Comparison of ENCODE assay signal across 25 mouse cellular contexts in the genomic region with DNA sequence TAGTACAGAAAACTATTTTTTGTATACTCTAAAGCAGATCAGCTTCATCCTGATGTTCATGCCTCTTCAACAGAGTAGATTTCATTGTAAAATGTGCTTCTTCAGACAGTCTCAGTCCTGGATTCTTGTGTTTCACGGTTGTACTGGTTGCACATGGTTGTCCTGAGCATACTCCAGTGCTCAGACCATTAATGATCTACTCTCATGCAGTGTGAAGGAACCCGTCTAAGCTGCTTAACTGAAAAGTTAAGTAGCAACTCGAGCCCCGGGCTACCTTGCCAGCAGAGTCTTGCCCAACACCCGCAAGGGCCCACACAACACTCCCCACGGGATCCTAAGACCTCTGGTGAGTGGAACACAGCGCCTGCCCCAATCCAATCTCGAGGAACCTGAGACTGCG.
DNase-seq lines count a peak whose midpoint lies in the region; ATAC-seq and TF ChIP-seq lines count a peak whose summit lies in the region.
"Had no signal": no experiment of that assay in that cellular context is flagged by ENCODE, and none has a peak within 500 bp of the region (broad histone marks: within the 10 kb centered on the region; RNA-seq: fewer than 3 reads in every experiment).

No protein-coding gene starts in this region.

- no peak for TF ChIP-seq CTCF in kidney, adult 2 months (conservative IDR thresholded peaks at IDR 0.05; ENCODE audit: insufficient read depth, insufficient read length, low read depth, low read length)
- no peak for TF ChIP-seq CTCF in kidney, postnatal 0 days (IDR thresholded peaks at IDR 0.05; ENCODE audit: low read depth)

- no peak overlapping the region for H3K9ac ChIP-seq in hindbrain, embryonic 14.5 days
- no peak overlapping the region for H3K9ac ChIP-seq in hindbrain, embryonic 11.5 days (ENCODE audit: low read depth, low read length)
- no peak overlapping the region for H3K9ac ChIP-seq in kidney, embryonic 15.5 days
- H3K9ac ChIP-seq in kidney, postnatal 0 days (ENCODE audit: low read depth, low read length), result no peak overlapping the region
- H3K9ac ChIP-seq: embryonic facial prominence, embryonic 12.5 days; forebrain, embryonic 13.5 days had no signal

- H3K9me3 ChIP-seq in hindbrain, embryonic 14.5 days (ENCODE audit: control insufficient read depth, low read length), result no peaks in the 10 kb centered on the region
- no peaks in the 10 kb centered on the region for H3K9me3 ChIP-seq in hindbrain, embryonic 11.5 days (ENCODE audit: control insufficient read depth, low read length)
- H3K9me3 ChIP-seq in kidney, embryonic 15.5 days (replicated peaks), result no peaks in the 10 kb centered on the region
- no peaks in the 10 kb centered on the region for H3K9me3 ChIP-seq in kidney, postnatal 0 days (replicated peaks; ENCODE audit: low read length)
- H3K9me3 ChIP-seq: embryonic facial prominence, embryonic 10.5 days; embryonic facial prominence, embryonic 12.5 days; forebrain, embryonic 13.5 days; G1E had no signal

- H3K4me3 ChIP-seq in hindbrain, embryonic 14.5 days (replicated peaks; ENCODE audit: low read length), result no peak overlapping the region
- H3K4me3 ChIP-seq in hindbrain, embryonic 11.5 days (ENCODE audit: low read depth, low read length), result no peak overlapping the region
- H3K4me3 ChIP-seq in kidney, adult 2 months (ENCODE audit: insufficient read depth, low read depth, low read length), result no peak overlapping the region
- H3K4me3 ChIP-seq in kidney, embryonic 15.5 days (replicated peaks), result no peak overlapping the region
- no peak overlapping the region for H3K4me3 ChIP-seq in kidney, postnatal 0 days (replicated peaks; ENCODE audit: low read depth, low read length)
- H3K4me3 ChIP-seq: embryonic facial prominence, embryonic 10.5 days; embryonic facial prominence, embryonic 12.5 days; forebrain, embryonic 13.5 days had no signal

- ATAC-seq in hindbrain, embryonic 14.5 days (ENCODE audit: low FRiP score), result no peak
- no peak for ATAC-seq in hindbrain, embryonic 11.5 days (ENCODE audit: low FRiP score)
- no peak; the same call in 1 of the 2 replicates for ATAC-seq in kidney, embryonic 15.5 days (replicated peaks; ENCODE audit: low FRiP score)
- 0 out of 2 replicates have a peak, but pooled peaks have one; percentile 65 for ATAC-seq in kidney, postnatal 0 days (replicated peaks; ENCODE audit: low FRiP score, low read depth)
- ATAC-seq: activated CD4-positive, CD25-positive, alpha-beta regulatory T cell, adult 4 months; CD4-positive, CD25-positive, alpha-beta regulatory T cell, adult 4 months; forebrain, embryonic 13.5 days; Patski had no signal

- no peaks in the 10 kb centered on the region for H3K36me3 ChIP-seq in hindbrain, embryonic 14.5 days (replicated peaks; ENCODE audit: control insufficient read depth, insufficient read depth)
- no peaks in the 10 kb centered on the region for H3K36me3 ChIP-seq in hindbrain, embryonic 11.5 days (ENCODE audit: control insufficient read depth, insufficient read depth, low read length)
- no peaks in the 10 kb centered on the region for H3K36me3 ChIP-seq in kidney, adult 2 months (ENCODE audit: control insufficient read depth, insufficient read depth, low read length)
- no peaks in the 10 kb centered on the region for H3K36me3 ChIP-seq in kidney, embryonic 15.5 days
- H3K36me3 ChIP-seq in kidney, postnatal 0 days (ENCODE audit: insufficient read depth, low read length), result no peaks in the 10 kb centered on the region
- H3K36me3 ChIP-seq: embryonic facial prominence, embryonic 10.5 days; embryonic facial prominence, embryonic 12.5 days; G1E had no signal

- peak; percentile 14 for DNase-seq in hindbrain, embryonic 14.5 days (ENCODE audit: low spot score)
- no peak for DNase-seq in hindbrain, embryonic 11.5 days (ENCODE audit: low spot score)
- peak; percentile 57 for DNase-seq in kidney, adult 2 months
- DNase-seq in kidney, postnatal 25 days, result no peak
- peak; percentile 62 for DNase-seq in kidney, adult 9 months
- no peak for DNase-seq in kidney, postnatal 0 days (ENCODE audit: low spot score)
- DNase-seq in kidney, postnatal 10 days, result no peak
- DNase-seq: adrenal gland, adult 8-10 months; adrenal gland, postnatal 14 days; adrenal gland, postnatal 36 days; B cell, adult 2 months; cerebellum, adult 11-12 months; cerebellum, adult 2 months; cerebellum, adult 9-10 months; cerebellum, postnatal 10 days; cerebellum, postnatal 25 days had no signal

- WGBS in hindbrain, embryonic 14.5 days, result 89% methylated on average over 9 of the region's 9 CpGs
- 88% methylated on average over 8 of the region's 9 CpGs for WGBS in hindbrain, embryonic 11.5 days
- WGBS in kidney, adult 2 months, result 60% methylated on average over 9 of the region's 9 CpGs
- WGBS in kidney, embryonic 15.5 days, result 85% methylated on average over 9 of the region's 9 CpGs
- WGBS in kidney, postnatal 0 days, result 76% methylated on average over 7 of the region's 9 CpGs

- H3K4me2 ChIP-seq in hindbrain, embryonic 14.5 days (replicated peaks), result no peak overlapping the region
- no peak overlapping the region for H3K4me2 ChIP-seq in hindbrain, embryonic 11.5 days (replicated peaks; ENCODE audit: low read depth, low read length)
- no peak overlapping the region for H3K4me2 ChIP-seq in kidney, embryonic 15.5 days
- no peak overlapping the region for H3K4me2 ChIP-seq in kidney, postnatal 0 days (ENCODE audit: low read length)
- H3K4me2 ChIP-seq: embryonic facial prominence, embryonic 12.5 days; forebrain, embryonic 13.5 days had no signal

- no peaks in the 10 kb centered on the region for H3K27me3 ChIP-seq in hindbrain, embryonic 14.5 days (ENCODE audit: control insufficient read depth, insufficient read depth, low read length)
- H3K27me3 ChIP-seq in hindbrain, embryonic 11.5 days (ENCODE audit: control insufficient read depth, insufficient read depth, low read length), result no peaks in the 10 kb centered on the region
- H3K27me3 ChIP-seq in kidney, adult 2 months (replicated peaks; ENCODE audit: control insufficient read depth, insufficient read depth, low read length), result no peaks in the 10 kb centered on the region
- H3K27me3 ChIP-seq in kidney, embryonic 15.5 days, result no peaks in the 10 kb centered on the region
- no peaks in the 10 kb centered on the region for H3K27me3 ChIP-seq in kidney, postnatal 0 days (ENCODE audit: insufficient read depth, low read length)
- H3K27me3 ChIP-seq: CH12.LX; embryonic facial prominence, embryonic 12.5 days; forebrain, embryonic 13.5 days; Patski had no signal

- H3K27ac ChIP-seq in hindbrain, embryonic 14.5 days, result no peak overlapping the region
- H3K27ac ChIP-seq in hindbrain, embryonic 11.5 days (ENCODE audit: low read depth, low read length), result no peak overlapping the region
- no peak overlapping the region for H3K27ac ChIP-seq in kidney, adult 2 months (ENCODE audit: insufficient read depth, low read depth, low read length)
- H3K27ac ChIP-seq in kidney, embryonic 15.5 days, result no peak overlapping the region
- no peak overlapping the region for H3K27ac ChIP-seq in kidney, postnatal 0 days
- H3K27ac ChIP-seq: embryonic facial prominence, embryonic 10.5 days; embryonic facial prominence, embryonic 12.5 days; forebrain, embryonic 13.5 days had no signal

- H3K4me1 ChIP-seq in hindbrain, embryonic 14.5 days (replicated peaks; ENCODE audit: control insufficient read depth, insufficient read depth, low read length), result no peaks in the 10 kb centered on the region
- no peaks in the 10 kb centered on the region for H3K4me1 ChIP-seq in hindbrain, embryonic 11.5 days (replicated peaks; ENCODE audit: control insufficient read depth, insufficient read depth, low read length)
- no peaks in the 10 kb centered on the region for H3K4me1 ChIP-seq in kidney, adult 2 months (ENCODE audit: control insufficient read depth, insufficient read depth, low read length)
- no peaks in the 10 kb centered on the region for H3K4me1 ChIP-seq in kidney, embryonic 15.5 days
- H3K4me1 ChIP-seq in kidney, postnatal 0 days (replicated peaks; ENCODE audit: insufficient read depth, low read length), result no peaks in the 10 kb centered on the region
- H3K4me1 ChIP-seq: embryonic facial prominence, embryonic 10.5 days; embryonic facial prominence, embryonic 12.5 days; forebrain, embryonic 13.5 days had no signal

- TF ChIP-seq POLR2A in kidney, adult 2 months (IDR thresholded peaks at IDR 0.05; ENCODE audit: low read depth, low read length), result no peak

Comparison
In these comparisons a context has a peak if more than half of its experiments do, and no peak if none do; other contexts are left out.
1. DNase-seq: peak in hindbrain, embryonic 14.5 days (single experiment), kidney, adult 2 months (single experiment) and kidney, adult 9 months (single experiment); none in hindbrain, embryonic 11.5 days (single experiment), kidney, postnatal 25 days (0 of 2), kidney, postnatal 0 days (single experiment) and kidney, postnatal 10 days (single experiment).